Mouse (Mus musculus): ENCODE measurements at regions not wholly inside any gene's neighbourhood (a gene's known extent, or its start where the extent isn't known, plus 50 kb on each side); places are given as distances from the start of the nearest gene placed in this dataset.

GRCm38 (mm10) chr9:12692329-12692728, 553.3 kb downstream of the Jrkl start:
- TF ChIP-seq CTCF (IDR thresholded peaks at IDR 0.05; ENCODE audit: extremely low read depth, insufficient read length, insufficient replicate concordance, low read depth, low read length) (peak; percentile 29; the same call in 1 of the 2 replicates), POLR2A (IDR thresholded peaks at IDR 0.05; ENCODE audit: low read depth, low read length) (no peak)

Measured in small intestine, adult 2 months (tissue).